Mouse (Mus musculus) ES-E14 (cell line): ENCODE data around the gene Hdac5.

ENCODE experiments used
- CHD2 ChIP-seq: IDR thresholded peaks from 2 replicates; pipeline ENCODE4 v1.6.1; 2014; ENCODE audit warnings: mild to moderate bottlenecking, low read depth, low read length, inconsistent platforms
- HCFC1 ChIP-seq: IDR thresholded peaks from 2 replicates; pipeline ENCODE4 v1.6.1; 2012; ENCODE audit warnings: low read length, inconsistent platforms, borderline replicate concordance; ENCODE audit not compliant: insufficient read depth
- ZC3H11A ChIP-seq: IDR thresholded peaks from 2 replicates; pipeline ENCODE4 v1.6.1; 2012; ENCODE audit warnings: low read depth, mild to moderate bottlenecking, inconsistent platforms, low read length, borderline replicate concordance

GRCm38 (mm10) chr11:102221243-102221953, 8.6 kb downstream of the Hdac5 start:
- TF ChIP-seq ZC3H11A (no peak), CHD2 (no peak), HCFC1 (no peak)
